Mouse (Mus musculus) MEL (cell line): Measurements from ENCODE around the gene Abcb10.

ENCODE experiments used
- CHD2 ChIP-seq: IDR thresholded peaks from 2 replicates; pipeline ENCODE4 v1.6.1; 2011; ENCODE audit warnings: low read length, improper control_type of control experiment
- CTCF ChIP-seq, 3 experiments: IDR thresholded peaks in 2 of 3; conservative IDR thresholded peaks in 1 of 3; 2 replicates each; pipeline ENCODE4 v1.5.1; 2011 to 2012; ENCODE audit warnings: low read length in 3 of 3, low read depth in 2 of 3, mild to moderate bottlenecking in 2 of 3, improper control_type of control experiment in 1 of 3, inconsistent platforms in 1 of 3, mixed read lengths in 1 of 3, moderate library complexity in 1 of 3; ENCODE audit not compliant: control insufficient read depth in 1 of 3, insufficient read depth in 1 of 3, poor library complexity in 1 of 3, severe bottlenecking in 1 of 3
- E2F4 ChIP-seq: IDR thresholded peaks from 2 replicates; pipeline ENCODE4 v1.6.1; 2011; ENCODE audit warnings: low read depth, low read length, improper control_type of control experiment, borderline replicate concordance
- UBTF ChIP-seq: IDR thresholded peaks from 2 replicates; pipeline ENCODE4 v1.6.1; 2012; ENCODE audit warnings: low read depth, mild to moderate bottlenecking, inconsistent platforms, low read length, improper control_type of control experiment, moderate library complexity, borderline replicate concordance; ENCODE audit not compliant: insufficient read depth
- USF1 ChIP-seq: IDR thresholded peaks from 2 replicates; pipeline ENCODE4 v1.6.1; 2014; ENCODE audit warnings: low read depth, mild to moderate bottlenecking, inconsistent platforms, low read length, improper control_type of control experiment, moderate library complexity

DNA sequence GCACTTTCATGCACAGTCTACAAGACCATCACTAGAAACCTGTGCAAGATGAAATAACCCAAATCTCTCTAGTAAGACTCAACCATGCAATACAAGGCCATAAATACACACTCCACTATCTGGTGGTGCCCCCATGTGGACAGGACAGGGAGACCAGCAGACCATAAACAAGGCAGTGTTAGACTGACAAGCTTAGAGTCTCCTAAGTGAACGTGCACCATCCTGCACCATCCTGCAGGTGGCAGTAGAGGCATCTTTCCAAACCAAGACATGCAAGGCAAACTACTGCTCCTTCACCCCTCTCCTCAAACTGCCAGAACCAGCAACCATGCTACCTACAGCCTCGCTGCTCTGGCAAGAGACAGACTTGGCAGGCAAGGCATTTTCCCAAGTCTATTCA lies 58.2 kb downstream of the Abcb10 start:
- TF ChIP-seq UBTF, result no peak
- peak; percentile 77 to 99 (median 98) for TF ChIP-seq CTCF (IDR thresholded peaks at IDR 0.05 in 2 of 3, conservative IDR thresholded peaks at IDR 0.05 in 1 of 3; ENCODE audit: control insufficient read depth in 1 of 3, insufficient read depth in 1 of 3, low read depth in 2 of 3, low read length in 3 of 3, poor library complexity in 1 of 3, severe bottlenecking in 1 of 3)
- no peak for TF ChIP-seq E2F4
- TF ChIP-seq CHD2, result no peak
- no peak for TF ChIP-seq USF1
